Mouse (Mus musculus) olfactory bulb, adult 2 months (tissue): ENCODE data around the gene Tmem258.

Experiments
- CTCF ChIP-seq: fragments of 200-500 bp; IDR thresholded peaks from 2 replicates; pipeline ENCODE4 v1.5.1; 2012; ENCODE audit warnings: low read depth, mild to moderate bottlenecking, low read length, moderate library complexity; ENCODE audit not compliant: insufficient read depth
- POLR2A ChIP-seq: fragments of 200-500 bp; IDR thresholded peaks from 2 replicates; pipeline ENCODE4 v1.6.1; 2012; ENCODE audit warnings: mild to moderate bottlenecking, low read depth, low read length, moderate library complexity; ENCODE audit not compliant: insufficient read depth

DNA sequence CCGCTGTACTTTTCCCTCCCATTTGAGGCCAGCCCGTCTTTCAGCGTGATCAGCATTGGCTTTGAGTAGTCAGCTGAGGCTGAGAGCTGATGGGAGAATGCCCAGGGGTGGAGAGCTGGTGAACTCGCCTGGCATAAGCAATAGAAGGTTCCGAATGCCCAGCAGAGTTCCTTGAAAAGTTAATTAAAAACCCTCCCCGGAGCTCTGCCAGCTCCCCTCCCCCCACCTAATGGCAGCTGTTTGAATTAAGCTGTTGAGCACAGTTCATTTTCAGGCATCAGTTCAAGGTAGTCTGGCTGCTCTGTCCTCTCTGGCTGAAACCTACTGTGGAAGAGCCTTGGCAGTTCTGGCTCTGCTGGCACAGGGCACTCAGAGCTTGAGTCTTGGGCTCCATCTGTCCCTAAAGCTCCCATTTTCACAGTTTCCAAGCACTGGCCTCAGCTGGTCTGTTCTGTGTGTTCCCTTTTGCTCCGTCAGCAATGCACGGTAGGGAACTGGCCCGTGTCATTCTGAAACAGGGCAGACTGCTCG is 15.5 kb upstream of the Tmem258 start:
- TF ChIP-seq CTCF (no peak), POLR2A (no peak)
